Mouse (Mus musculus): Measurements from ENCODE around the gene Gm20425.

Gene Gm20425

GRCm38 (mm10) chr9:103225464-103225863 lies 4.6 kb downstream of the Gm20425 start:
- DNase-seq (ENCODE audit: low read depth, low spot score): peak; percentile 63

DNA sequence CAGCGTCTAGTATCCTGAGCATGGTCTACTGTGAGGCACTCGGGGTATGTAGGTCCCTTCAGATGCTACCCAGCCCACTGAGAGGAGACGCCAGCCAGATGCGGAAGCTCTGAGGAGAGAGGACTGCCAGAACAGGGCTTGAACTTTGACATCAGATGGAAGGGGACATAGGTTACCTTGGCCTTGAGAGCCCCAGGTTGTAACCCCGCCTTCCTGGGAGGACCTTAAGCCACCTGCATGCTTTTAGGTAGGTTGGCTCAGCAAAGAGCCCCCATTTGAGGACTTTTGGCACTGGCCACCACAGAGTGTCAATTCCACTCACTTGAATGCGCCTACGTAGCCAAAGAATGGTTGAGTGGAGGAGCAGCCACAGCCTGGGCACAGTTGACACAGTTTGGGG lies 5.4 kb downstream of the Gm20425 start:
- DNase-seq (ENCODE audit: low read depth, low spot score): no peak

GRCm38 (mm10) chr9:103214281-103214680 lies 15.8 kb downstream of the Gm20425 start:
- peak; percentile 63 for DNase-seq (ENCODE audit: low read depth, low spot score)

GRCm38 (mm10) chr9:103213631-103214030 lies 16.5 kb downstream of the Gm20425 start:
- DNase-seq (ENCODE audit: low read depth, low spot score): peak; percentile 18

GRCm38 (mm10) chr9:103212654-103213420 lies 17.3 kb downstream of the Gm20425 start:
- DNase-seq (ENCODE audit: low read depth, low spot score): peak; percentile 88

GRCm38 (mm10) chr9:103208802-103209423 lies 21.2 kb downstream of the Gm20425 start:
- no peak for DNase-seq (ENCODE audit: low read depth, low spot score)

- DNase-seq (ENCODE audit: low read depth, low spot score): peak; percentile 88
Observed at GRCm38 (mm10) chr9:103207846-103208245, 22.3 kb downstream of the Gm20425 start.

DNA sequence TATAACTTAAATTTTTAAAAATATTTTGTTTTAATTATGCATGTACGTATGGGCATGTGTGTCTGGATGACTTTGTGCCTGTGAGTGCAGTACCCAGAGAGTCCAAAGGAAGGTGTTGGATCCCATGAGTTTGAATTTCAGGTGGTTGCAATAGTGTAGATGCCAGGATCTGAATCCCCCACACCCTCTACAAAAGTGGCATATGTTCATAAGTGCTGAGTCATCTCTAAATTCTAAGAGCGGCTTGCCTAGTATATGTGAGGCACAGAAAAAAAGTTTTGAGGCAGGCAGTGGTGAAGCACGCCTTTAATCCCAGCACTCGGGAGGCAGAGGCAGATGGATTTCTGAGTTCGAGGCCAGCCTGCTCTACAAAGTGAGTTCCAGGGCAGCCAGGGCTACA lies 24.3 kb downstream of the Gm20425 start:
- no peak for DNase-seq (ENCODE audit: low read depth, low spot score)

GRCm38 (mm10) chr9:103201561-103202260 lies 28.4 kb downstream of the Gm20425 start, which contains the start of gene Srprb:
Srprb (minus strand) TSS chr9:103202137.
- DNase-seq (ENCODE audit: low read depth, low spot score): peak; percentile 90

- no peak for DNase-seq (ENCODE audit: low read depth, low spot score)
Observed at GRCm38 (mm10) chr9:103188416-103188815, 41.7 kb downstream of the Gm20425 start.

DNA sequence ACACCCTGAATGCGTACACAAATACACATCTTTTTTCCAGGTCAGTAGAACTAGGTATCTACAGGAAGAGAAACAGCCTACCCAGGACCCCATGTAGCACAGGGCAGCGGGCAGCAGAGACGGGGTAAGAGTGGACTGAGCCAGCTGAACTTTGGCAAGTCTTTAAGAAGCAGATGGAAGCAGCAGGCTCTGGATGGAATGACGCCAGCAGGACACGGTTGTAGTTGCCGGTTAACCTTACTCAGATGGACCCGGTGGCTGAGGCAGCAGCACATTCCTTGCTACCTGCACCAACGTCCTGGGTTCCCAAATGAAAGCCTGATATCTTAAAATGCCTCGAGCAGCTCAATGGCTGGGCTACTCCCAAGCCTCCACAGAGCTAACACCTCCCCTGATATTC lies 43.4 kb downstream of the Gm20425 start:
- no peak for DNase-seq (ENCODE audit: low read depth, low spot score)

- no peak for DNase-seq (ENCODE audit: low read depth, low spot score)
Observed at GRCm38 (mm10) chr9:103185946-103186345, 44.2 kb downstream of the Gm20425 start.

- DNase-seq (ENCODE audit: low read depth, low spot score): no peak
Observed at GRCm38 (mm10) chr9:103184855-103185254, 45.3 kb downstream of the Gm20425 start.

DNA sequence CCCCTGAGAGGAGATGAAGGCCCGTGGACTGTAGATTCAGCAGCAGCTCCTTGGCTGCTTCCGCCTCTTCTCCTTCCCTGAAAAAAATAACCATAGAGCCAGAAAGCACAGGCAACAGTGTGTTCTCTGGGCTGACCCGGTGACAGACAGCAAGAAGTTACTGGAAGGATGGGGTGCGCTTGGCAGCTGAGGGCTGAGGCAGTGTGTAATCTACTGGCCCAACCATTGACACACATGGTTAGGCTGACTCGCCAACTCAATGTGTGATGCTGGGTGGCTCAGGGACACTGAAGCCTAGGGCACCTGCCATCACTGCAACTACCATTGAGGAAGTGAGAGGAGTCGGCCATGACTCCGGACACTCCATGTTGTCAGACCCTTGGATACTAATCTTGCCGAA lies 48.2 kb downstream of the Gm20425 start:
- DNase-seq (ENCODE audit: low read depth, low spot score): no peak

GRCm38 (mm10) chr9:103180807-103181565 lies 49.1 kb downstream of the Gm20425 start:
- DNase-seq (ENCODE audit: low read depth, low spot score): no peak

DNA sequence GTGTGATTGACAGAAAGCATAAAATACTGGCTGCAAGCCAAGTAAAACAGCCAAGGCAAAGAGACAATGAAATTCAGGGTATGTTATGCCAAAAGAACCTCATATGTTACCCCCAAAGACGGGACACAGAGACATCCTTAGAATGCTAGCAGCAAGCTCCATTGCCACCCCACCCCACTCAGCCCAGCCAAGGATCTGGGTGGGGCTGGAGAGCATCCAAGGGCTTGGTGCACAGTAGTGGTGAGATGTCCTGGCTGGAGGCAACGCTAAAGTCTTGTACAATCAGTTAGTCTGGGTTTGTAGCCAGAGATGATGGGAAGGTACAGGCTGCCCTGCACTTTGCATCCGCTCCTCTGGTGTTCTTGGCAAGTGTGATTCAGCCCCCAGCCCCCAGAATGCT lies 49.8 kb downstream of the Gm20425 start:
- no peak for DNase-seq (ENCODE audit: low read depth, low spot score)

DNA sequence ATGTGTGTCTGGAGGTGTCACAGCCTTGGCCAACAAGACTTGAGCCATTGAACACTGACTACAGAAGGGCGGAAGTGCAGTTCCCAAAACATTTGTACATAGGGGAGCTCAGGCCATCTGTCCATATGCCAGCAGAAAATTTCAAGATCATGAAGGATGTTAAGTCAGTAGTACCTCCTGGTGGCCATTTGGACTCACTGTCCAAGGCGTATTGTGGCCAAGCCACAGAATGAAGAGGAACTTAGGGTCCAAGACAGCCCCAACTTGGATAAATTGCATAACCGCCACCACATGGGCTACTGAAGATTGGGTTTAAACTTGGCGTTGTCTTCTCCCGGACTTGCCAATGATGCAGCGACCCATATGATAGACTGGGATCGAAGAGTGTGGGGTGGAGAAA lies 54.4 kb downstream of the Gm20425 start:
- peak; percentile 18 for DNase-seq (ENCODE audit: low read depth, low spot score)

- DNase-seq (ENCODE audit: low read depth, low spot score): peak; percentile 28
Observed at GRCm38 (mm10) chr9:103174771-103175519, 55.2 kb downstream of the Gm20425 start.

DNA sequence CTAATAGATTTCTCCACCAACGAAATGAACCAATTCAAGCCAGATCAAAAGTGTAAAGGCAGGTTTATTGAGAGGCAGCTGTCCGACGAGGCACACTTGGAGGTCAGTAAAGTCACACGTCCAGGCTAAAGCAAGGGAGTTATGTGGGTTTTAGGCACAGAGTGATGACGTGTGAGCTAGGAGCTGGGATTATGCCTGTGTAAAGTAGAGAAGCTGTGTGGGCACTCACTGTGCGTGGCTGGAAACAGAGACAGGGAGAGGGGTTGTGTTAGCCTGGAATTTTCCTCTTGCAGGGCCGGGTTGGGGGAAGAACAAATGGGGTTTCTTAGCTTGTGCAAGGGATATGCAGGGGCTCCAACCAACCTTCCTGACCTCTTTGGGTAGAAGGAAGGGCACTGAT lies 61.3 kb downstream of the Gm20425 start:
- DNase-seq (ENCODE audit: low read depth, low spot score): no peak

DNA sequence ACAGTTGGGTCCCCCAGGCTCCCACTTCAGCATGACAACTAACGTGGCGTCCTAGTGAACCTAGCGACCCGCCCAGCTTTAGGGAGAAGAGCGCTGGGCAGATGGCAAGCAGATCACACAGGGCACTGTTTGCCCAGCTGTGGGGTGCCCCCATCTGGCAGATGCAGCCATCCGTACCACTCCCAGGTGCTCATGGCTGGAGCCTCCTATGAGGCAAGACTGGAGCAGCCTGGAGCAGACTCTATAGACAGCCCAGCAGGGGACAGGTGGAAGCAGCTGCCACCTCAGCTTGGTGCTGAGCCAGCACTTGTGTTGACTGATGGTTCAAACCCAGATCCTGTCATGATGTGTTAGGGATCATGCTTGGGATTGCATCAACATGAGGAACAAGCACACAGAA lies 62.1 kb downstream of the Gm20425 start:
- no peak for DNase-seq (ENCODE audit: low read depth, low spot score)

GRCm38 (mm10) chr9:103163806-103164205 lies 66.3 kb downstream of the Gm20425 start:
- no peak for DNase-seq (ENCODE audit: low read depth, low spot score)
